28 mouse cellular contexts compared by ENCODE assay signal in the genomic region with DNA sequence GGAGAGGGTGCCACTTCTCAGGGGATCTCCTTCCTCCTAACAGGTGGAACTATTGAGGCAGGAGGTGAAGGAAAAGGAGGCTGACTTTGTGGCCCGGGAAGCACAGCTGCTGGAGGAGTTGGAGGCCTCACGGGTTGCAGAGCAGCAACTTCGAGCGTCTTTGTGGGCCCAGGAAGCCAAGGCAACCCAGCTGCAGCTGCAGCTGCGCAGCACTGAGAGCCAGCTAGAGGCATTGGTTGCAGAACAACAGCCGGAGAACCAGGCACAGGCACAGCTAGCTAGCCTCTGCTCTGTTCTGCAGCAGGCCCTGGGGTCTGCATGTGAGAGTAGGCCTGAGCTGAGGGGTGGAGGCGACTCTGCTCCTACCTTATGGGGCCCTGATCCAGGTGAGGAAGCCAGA. TPM values are rescaled to one million over a fixed set of nuclear protein-coding genes. Genes with fewer than 3 reads are reported as not detected.
DNase-seq lines count a peak whose midpoint lies in the region; ATAC-seq lines count a peak whose summit lies in the region.
"Had no signal": no experiment of that assay in that cellular context is flagged by ENCODE, and none has a peak within 500 bp of the region (broad histone marks: within the 10 kb centered on the region; RNA-seq: fewer than 3 reads in every experiment).

No protein-coding gene starts in this region.

- H3K36me3 ChIP-seq in liver, embryonic 13.5 days: peaks cover 91% of the 10 kb centered on the region
- peaks cover 55% of the 10 kb centered on the region for H3K36me3 ChIP-seq in liver, embryonic 11.5 days (ENCODE audit: control insufficient read depth, insufficient read depth, low read length)

- no peak overlapping the region for H3K9ac ChIP-seq in liver, embryonic 13.5 days
- H3K9ac ChIP-seq in liver, embryonic 11.5 days (ENCODE audit: low read depth, low read length): no peak overlapping the region
- H3K9ac ChIP-seq: embryonic facial prominence, embryonic 15.5 days; heart, embryonic 15.5 days had no signal

- no peaks in the 10 kb centered on the region for H3K9me3 ChIP-seq in liver, embryonic 13.5 days (replicated peaks)
- no peaks in the 10 kb centered on the region for H3K9me3 ChIP-seq in liver, embryonic 11.5 days (ENCODE audit: control insufficient read depth, low read length)
- H3K9me3 ChIP-seq: embryonic facial prominence, embryonic 15.5 days; forebrain, embryonic 10.5 days; heart, embryonic 15.5 days had no signal

- H3K4me1 ChIP-seq in liver, embryonic 13.5 days (replicated peaks): peaks cover 52% of the 10 kb centered on the region
- peaks cover 20% of the 10 kb centered on the region for H3K4me1 ChIP-seq in liver, embryonic 11.5 days (replicated peaks; ENCODE audit: control insufficient read depth, insufficient read depth, low read length)
- H3K4me1 ChIP-seq: embryonic facial prominence, embryonic 15.5 days; forebrain, embryonic 10.5 days had no signal

- H3K27ac ChIP-seq in liver, embryonic 13.5 days: peak overlapping the region; percentile 94
- no peak overlapping the region for H3K27ac ChIP-seq in liver, embryonic 11.5 days (ENCODE audit: low read depth, low read length)
- H3K27ac ChIP-seq: embryonic facial prominence, embryonic 15.5 days; forebrain, embryonic 10.5 days; heart, embryonic 15.5 days had no signal

- ATAC-seq in liver, embryonic 13.5 days (ENCODE audit: low read depth): no peak
- ATAC-seq in liver, embryonic 11.5 days (replicated peaks; ENCODE audit: low FRiP score): no peak
- ATAC-seq: forebrain, embryonic 14.5 days; hindbrain, embryonic 16.5 days had no signal

- 87% methylated on average over 7 of the region's 7 CpGs for WGBS in liver, embryonic 13.5 days (ENCODE audit: insufficient replicate concordance)
- 88% methylated on average over 7 of the region's 7 CpGs for WGBS in liver, embryonic 11.5 days

- no peaks in the 10 kb centered on the region for H3K27me3 ChIP-seq in liver, embryonic 13.5 days
- H3K27me3 ChIP-seq in liver, embryonic 11.5 days (replicated peaks; ENCODE audit: control insufficient read depth, insufficient read depth, low read length): no peaks in the 10 kb centered on the region
- H3K27me3 ChIP-seq: embryonic facial prominence, embryonic 15.5 days; heart, embryonic 15.5 days had no signal

- H3K4me2 ChIP-seq in liver, embryonic 13.5 days: no peak overlapping the region
- H3K4me2 ChIP-seq in liver, embryonic 11.5 days: no peak overlapping the region
- H3K4me2 ChIP-seq: embryonic facial prominence, embryonic 15.5 days; heart, embryonic 11.5 days; heart, embryonic 15.5 days had no signal

- H3K4me3 ChIP-seq in liver, embryonic 13.5 days (replicated peaks): no peak overlapping the region
- H3K4me3 ChIP-seq in liver, embryonic 11.5 days (ENCODE audit: low read depth, low read length): no peak overlapping the region
- H3K4me3 ChIP-seq: embryonic facial prominence, embryonic 15.5 days; erythroblast, embryonic 14.5 days; forebrain, embryonic 10.5 days; heart, embryonic 15.5 days had no signal

- no peak for DNase-seq in liver, embryonic 13.5 days
- no peak for DNase-seq in liver, embryonic 11.5 days (ENCODE audit: low spot score)
- peak; percentile 90 for DNase-seq in thymus, postnatal 0 days (ENCODE audit: low spot score)
- DNase-seq in thymus, postnatal 25 days: peak; percentile 84
- DNase-seq in adrenal gland, postnatal 36 days: no peak
- DNase-seq in left cerebral cortex, adult 18-20 months (ENCODE audit: low spot score in 2 of 2): no peak
- DNase-seq: adrenal gland, adult 8-10 months; cerebellum, adult 11 months; cerebellum, adult 8-10 months; cerebellum, postnatal 14 days; embryo, embryonic 11 days; gastrocnemius, postnatal 36 days; heart, adult 11 months; heart, postnatal 36 days had no signal

RNA-seq across cellular contexts. Expression of a gene that starts 22.0 kb away (rescaled TPM):
- 1.3 and 1.9 TPM in 2 replicates for polyA plus RNA-seq in liver, embryonic 13.5 days (2015; fragmentation: Nextera tagmentation; extraction: Ambion mirVana)
- 1.6 and 2.8 TPM in 2 replicates for polyA plus RNA-seq in liver, embryonic 11.5 days (2014; fragmentation: Nextera tagmentation; extraction: Ambion mirVana)
- 2.1 TPM in 2 replicates for polyA plus RNA-seq in thymus, postnatal 0 days (2015; fragmentation: Nextera tagmentation; extraction: Ambion mirVana)
- 1 to 10 TPM; 1.5 to 2.8 TPM for total RNA-seq in adrenal gland, postnatal 36 days (2021)
- 1 to 10 TPM in 1 of 2 experiments, under 1 TPM in 1; 0.74 to 1.4 TPM for total RNA-seq in left cerebral cortex, adult 18-20 months (2021)
- total RNA-seq: common myeloid progenitor, adult 5-6 weeks had no signal

RNA-seq across cellular contexts. Expression of a gene that starts 22.1 kb away (rescaled TPM):
- 90.8 and 96.9 TPM in 2 replicates for polyA plus RNA-seq in liver, embryonic 13.5 days (2015; fragmentation: Nextera tagmentation; extraction: Ambion mirVana)
- polyA plus RNA-seq in liver, embryonic 11.5 days (2014; fragmentation: Nextera tagmentation; extraction: Ambion mirVana): 146 and 166 TPM in 2 replicates
- polyA plus RNA-seq in thymus, postnatal 0 days (2015; fragmentation: Nextera tagmentation; extraction: Ambion mirVana): 175 and 186 TPM in 2 replicates
- total RNA-seq in adrenal gland, postnatal 36 days (2021): 100 to 1,000 TPM; 235 to 250 TPM
- total RNA-seq in left cerebral cortex, adult 18-20 months (2021): 100 to 1,000 TPM; 216 to 235 TPM

RNA-seq across cellular contexts. Expression of a gene that starts 29.5 kb away (rescaled TPM):
- 10.7 and 13.6 TPM in 2 replicates for polyA plus RNA-seq in liver, embryonic 13.5 days (2015; fragmentation: Nextera tagmentation; extraction: Ambion mirVana)
- 20.9 and 23.3 TPM in 2 replicates for polyA plus RNA-seq in liver, embryonic 11.5 days (2014; fragmentation: Nextera tagmentation; extraction: Ambion mirVana)
- 16.6 and 23.4 TPM in 2 replicates for polyA plus RNA-seq in thymus, postnatal 0 days (2015; fragmentation: Nextera tagmentation; extraction: Ambion mirVana)
- total RNA-seq in adrenal gland, postnatal 36 days (2021): 10 to 100 TPM; 11.5 to 11.9 TPM
- 10 to 100 TPM; 18.2 to 19.5 TPM for total RNA-seq in left cerebral cortex, adult 18-20 months (2021)

RNA-seq across cellular contexts. Expression of a gene that starts 40.6 kb away (rescaled TPM):
- 0.12 TPM in 1 of 2 replicates, not detected in the other for polyA plus RNA-seq in liver, embryonic 13.5 days (2015; fragmentation: Nextera tagmentation; extraction: Ambion mirVana)
- polyA plus RNA-seq in liver, embryonic 11.5 days (2014; fragmentation: Nextera tagmentation; extraction: Ambion mirVana): 0.19 and 0.30 TPM in 2 replicates
- polyA plus RNA-seq in thymus, postnatal 0 days (2015; fragmentation: Nextera tagmentation; extraction: Ambion mirVana): 0.22 and 0.25 TPM in 2 replicates
- under 1 TPM; 0.56 to 0.89 TPM for total RNA-seq in adrenal gland, postnatal 36 days (2021)
- under 1 TPM; 0.19 to 0.21 TPM for total RNA-seq in left cerebral cortex, adult 18-20 months (2021)
- total RNA-seq: common myeloid progenitor, adult 5-6 weeks; heart, postnatal 36 days had no signal
- polyA plus RNA-seq: erythroblast, embryonic 14.5 days had no signal

RNA-seq across cellular contexts. Expression of a gene that starts 45.2 kb away (rescaled TPM):
- polyA plus RNA-seq in liver, embryonic 13.5 days (2015; fragmentation: Nextera tagmentation; extraction: Ambion mirVana): not detected in 2 replicates
- polyA plus RNA-seq in liver, embryonic 11.5 days (2014; fragmentation: Nextera tagmentation; extraction: Ambion mirVana): not detected in 2 replicates
- polyA plus RNA-seq in thymus, postnatal 0 days (2015; fragmentation: Nextera tagmentation; extraction: Ambion mirVana): not detected in 2 replicates
- total RNA-seq in adrenal gland, postnatal 36 days (2021): not detected
- total RNA-seq in left cerebral cortex, adult 18-20 months (2021): not detected
- total RNA-seq: adrenal gland, adult 8-10 months; adrenal gland, postnatal 4 days; common myeloid progenitor, adult 5-6 weeks; ES-E14; gastrocnemius, adult 8-10 months; gastrocnemius, postnatal 36 days; heart, postnatal 36 days had no signal
- polyA plus RNA-seq: brain, embryonic 14.5 days; embryonic facial prominence, embryonic 11.5 days; erythroblast, embryonic 14.5 days; forebrain, embryonic 10.5 days; forebrain, embryonic 14.5 days; heart, embryonic 11.5 days; heart, embryonic 15.5 days; hindbrain, embryonic 11.5 days; hindbrain, embryonic 16.5 days had no signal

Comparison
In these comparisons a context has a peak if more than half of its experiments do, and no peak if none do; other contexts are left out.
1. DNase-seq: peak in thymus, postnatal 0 days (single experiment) and thymus, postnatal 25 days (single experiment); none in liver, embryonic 13.5 days (single experiment), liver, embryonic 11.5 days (single experiment), adrenal gland, postnatal 36 days (0 of 2) and left cerebral cortex, adult 18-20 months (0 of 2).